Mouse (Mus musculus): ENCODE measurements around the gene Chd6. TPM values are rescaled to one million over a fixed set of nuclear protein-coding genes. Genes with fewer than 3 reads are reported as not detected.
"Not testable (repeated sequence)": the region's sequence is repeated elsewhere in the genome, so short reads cannot be mapped to it uniquely, and the experiment has no call there.

Chd6 gene
- total RNA-seq, 2 experiments from 2014 or later = 34.6 to 48.6 TPM

DNA sequence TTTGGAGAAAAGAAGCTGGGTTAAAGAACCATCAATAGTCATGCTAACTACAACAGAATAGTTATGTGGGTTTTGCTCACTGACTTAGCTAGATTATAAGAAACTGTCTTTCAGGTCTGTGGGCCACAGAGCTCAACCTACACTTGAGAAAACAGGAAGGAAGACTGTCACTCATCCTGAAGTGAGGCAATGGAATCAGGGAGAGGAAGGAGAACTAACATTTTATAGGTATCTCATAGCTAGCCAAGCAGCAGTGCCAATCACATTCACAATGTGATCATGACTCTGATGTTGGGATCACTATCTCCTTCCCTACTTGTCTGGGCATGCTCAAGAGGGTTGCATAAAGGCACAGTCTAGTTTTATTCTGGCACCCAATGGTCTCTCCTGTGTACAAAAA, 121.4 kb downstream of the Chd6 start:
- DNase-seq = no peak

DNA sequence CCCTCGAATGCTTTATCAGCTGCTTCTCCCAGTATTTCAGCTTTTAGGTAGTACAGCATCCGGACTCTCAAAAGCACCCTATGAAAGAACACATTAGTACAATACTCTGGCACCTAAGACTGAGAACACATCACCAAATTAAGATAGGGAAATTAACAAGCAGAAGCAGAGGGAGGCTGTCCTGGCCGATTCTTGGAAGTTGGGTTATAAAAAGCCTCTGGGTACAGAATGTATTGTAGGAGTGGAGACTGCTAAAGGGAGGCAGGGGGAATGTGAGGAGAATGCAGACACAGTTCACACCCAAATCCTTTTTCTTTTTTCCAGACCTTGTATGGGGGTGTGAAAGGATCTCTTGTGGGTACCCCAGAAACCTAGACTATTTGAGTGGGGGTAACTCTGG, 126.2 kb downstream of the Chd6 start:
- no peak for DNase-seq

DNA sequence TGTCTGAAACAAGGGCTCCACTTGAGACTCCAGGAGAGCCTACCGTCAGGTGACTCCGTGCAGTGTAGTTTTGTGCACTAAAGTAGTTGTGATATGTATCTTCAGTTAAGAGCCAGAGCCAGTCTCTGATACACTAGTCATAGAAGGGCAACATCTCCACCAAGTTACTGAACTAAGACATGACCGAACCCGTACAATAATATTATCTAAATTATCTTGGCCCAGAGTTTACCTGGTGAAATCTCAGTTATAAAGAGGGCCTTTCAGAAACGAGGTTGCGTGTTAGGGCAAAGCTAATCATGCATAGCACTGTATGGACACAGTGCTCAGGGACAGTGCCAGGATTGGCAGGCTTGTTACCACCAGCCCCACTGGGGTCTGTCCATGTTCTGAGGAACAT, 127.1 kb downstream of the Chd6 start:
- DNase-seq = no peak

DNA sequence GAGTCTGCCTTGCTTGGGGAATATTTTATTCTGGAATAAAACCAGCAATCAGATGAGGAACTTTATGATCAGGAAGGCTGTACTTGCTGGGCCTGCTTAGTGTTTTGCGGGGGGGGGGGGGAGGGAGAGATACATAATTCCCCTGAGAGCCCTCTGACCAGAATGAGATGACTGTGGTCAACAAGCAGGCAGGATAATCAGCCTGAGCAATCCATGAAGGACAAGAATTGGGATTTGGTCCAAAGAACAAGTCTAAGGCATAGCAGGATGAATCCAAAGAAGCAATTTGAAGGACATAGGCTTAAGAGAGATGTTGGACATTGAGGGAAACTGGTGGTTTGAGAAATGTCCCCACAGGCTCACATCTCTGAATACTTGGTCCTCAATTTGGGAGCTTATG, 130.2 kb downstream of the Chd6 start:
- no peak for DNase-seq

DNA sequence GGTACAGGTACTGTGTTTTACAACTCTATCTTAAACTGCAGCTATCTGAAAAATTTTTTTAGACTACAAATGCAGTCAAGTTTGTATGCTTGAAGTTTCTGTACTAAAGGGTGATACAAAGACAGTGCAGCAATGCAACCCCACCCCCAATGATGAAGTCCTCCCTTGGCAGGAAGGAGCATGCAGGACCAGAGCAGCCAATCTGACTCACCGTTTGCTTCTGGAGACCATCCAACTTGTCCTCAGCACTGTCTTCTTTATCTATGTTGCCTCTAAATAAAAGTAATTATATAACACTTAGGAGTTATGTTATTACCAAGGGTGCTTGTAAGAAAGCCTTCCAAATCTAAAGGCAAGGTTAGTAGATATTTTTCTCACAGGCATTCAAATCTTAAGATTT, 131.6 kb downstream of the Chd6 start:
- DNase-seq = peak; percentile 49

DNA sequence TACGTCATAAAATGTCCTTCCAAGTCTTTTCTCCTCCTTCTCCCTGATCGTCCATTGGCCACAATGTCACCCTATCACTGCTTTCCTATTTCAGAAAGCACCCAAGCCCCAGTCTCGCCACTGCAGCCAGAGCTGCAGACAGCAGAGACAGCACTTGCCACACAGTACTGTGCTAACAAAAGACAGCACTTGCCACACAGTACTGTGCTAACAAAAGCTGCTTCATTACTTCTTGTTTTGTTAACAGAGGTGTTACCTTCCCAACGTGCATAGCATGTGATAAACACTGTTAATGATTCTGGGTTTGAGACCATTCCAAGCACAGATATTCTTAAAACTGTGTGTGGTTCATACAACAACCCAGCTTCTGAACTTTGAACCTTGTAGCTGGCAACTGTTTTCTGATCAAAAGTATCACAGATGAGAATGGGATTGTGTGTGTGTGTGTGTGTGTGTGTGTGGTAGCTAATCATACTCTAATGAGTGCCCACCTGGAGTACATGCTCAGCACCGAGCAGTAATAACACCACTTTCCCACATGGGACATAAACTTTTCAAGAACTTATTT, 135.1 kb downstream of the Chd6 start:
- DNase-seq = no peak

DNA sequence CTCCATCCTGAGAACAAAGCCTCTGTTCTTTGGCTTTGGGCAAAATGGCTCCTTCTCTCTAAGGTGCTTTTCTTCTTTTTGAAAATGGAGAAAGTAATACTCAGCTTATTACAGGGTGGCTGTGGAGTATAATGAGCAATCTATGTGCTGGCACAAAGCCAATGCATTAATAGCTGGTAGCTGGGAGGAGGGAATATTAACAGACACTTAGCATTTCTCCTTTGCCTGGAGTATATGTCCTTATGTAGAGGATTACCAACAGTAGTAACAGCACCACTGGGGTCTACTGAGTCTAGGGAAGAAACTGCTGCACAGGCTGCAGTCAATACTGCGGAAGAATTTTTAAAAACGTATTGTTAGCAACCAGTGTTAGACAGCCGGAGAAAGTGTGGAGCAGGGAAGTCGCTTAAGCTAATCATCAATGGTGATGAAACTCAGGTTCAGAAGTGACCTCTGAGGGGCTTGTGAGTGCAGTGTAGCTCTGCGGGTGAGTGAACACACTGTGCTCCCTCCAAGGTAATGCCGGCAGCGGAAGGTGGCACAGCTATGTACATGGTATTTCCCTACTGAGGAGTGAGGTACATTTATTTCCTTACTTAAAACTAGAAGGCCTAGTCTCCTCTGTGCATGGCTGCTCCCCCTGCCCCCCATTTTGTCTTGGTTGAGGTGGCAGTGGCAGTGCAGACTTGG, 136.6 kb downstream of the Chd6 start:
- DNase-seq = no peak

DNA sequence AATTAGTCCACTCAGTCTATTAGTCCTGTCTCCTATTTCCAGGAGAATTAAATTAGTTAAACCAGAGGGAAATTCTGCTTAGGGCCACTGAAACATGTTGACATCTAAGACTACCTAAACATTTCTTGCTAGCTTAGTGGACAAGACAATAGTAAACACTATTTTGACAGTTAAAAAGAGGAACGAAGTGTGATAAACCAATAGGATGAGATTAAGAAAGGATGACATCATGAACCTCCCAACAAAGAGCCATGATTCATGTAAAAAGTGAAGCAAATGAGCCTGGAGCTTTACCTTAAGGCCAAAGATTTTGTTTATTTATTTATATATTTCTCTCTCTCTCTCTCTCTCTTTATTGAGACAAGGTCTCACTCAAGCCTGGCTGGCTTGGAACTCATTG, 146.7 kb downstream of the Chd6 start:
- DNase-seq = no peak

DNA sequence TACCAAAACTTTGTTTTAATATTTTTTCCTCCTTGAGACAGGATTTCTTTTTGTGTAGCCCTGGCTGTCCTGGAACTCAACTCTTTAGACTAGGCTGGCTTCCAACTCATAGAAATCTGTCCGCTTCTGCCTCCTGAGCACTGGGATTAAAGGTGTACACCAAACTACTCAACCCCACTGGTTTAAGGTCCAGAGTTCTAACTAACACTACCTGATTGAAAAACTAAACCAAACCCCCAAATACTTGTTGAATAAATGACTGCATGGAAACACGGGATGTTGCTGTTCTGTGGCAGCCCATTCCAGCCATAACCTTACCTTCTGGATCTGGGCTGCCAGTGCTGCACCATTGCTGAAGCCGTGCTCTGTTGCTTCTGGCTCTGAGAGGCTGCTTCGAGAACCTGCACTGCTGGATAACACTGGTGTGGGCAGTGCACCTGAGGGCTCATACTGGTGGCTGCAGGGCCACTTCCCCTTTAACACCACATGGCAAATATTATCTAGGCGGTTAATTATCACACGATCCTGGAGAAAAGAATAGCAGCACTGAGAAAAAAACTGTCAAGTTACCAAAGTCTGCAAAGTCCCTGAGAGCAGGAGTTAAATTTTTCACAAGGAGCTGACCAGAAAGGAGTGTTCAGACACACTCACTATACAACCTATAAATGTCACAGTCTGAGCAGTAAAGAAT, 147.8 kb downstream of the Chd6 start:
- no peak for DNase-seq

DNA sequence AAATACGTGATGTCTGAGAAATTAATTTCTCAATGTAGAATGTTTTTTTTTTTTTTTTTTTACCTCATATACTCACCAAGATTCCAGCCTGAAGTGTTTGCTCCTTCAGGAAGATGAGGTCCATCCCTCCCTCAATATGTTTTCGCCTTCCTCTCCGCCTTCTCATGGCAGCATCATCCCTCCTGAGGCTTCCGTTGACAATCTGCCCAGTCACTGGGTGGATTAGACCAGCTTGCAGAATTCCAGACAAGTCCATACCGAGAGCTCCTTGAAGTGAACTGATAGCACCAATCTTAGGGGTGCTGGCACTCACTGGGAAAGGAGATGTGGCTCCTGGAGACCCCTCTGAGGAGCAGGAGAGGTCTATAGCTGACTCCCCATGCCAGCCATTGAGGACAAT, 149.0 kb downstream of the Chd6 start:
- DNase-seq = no peak

DNA sequence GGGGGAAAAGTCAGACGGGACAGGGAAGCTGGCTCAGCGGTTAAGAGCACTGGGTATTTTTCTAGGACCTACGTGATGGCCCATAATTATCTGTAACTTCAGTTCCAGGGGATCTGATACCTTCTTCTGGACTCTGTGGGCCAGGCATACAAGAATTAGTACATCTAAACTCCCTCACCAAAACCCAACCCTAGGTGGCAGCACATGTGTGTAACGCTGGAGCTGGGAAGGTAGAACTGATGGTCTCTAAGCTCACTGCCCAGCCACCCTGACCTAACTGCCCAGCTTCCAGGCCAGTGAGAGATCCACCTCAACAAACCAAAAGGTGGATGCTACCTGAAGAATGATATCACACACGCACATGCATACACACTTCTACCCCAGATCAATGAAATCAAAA, 150.1 kb downstream of the Chd6 start:
- peak; percentile 24 for DNase-seq

DNA sequence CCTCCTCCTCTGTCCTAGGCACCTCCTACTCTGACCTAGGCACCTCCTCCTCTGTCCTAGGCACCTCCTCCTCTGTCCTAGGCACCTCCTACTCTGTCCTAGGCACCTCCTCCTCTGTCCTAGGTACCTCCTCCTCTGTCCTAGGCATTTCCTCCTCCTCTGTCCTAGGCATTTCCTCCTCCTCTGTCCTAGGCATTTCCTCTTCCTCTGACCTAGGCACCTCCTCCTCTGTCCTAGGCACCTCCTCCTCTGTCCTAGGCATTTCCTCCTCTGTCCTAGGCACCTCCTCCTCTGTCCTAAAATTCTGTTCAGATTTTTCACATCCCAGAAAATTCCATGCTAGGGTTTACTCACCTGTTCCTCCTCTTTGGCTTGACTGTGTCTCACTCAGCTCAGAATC, 151.1 kb downstream of the Chd6 start:
- DNase-seq = not testable (repeated sequence)

DNA sequence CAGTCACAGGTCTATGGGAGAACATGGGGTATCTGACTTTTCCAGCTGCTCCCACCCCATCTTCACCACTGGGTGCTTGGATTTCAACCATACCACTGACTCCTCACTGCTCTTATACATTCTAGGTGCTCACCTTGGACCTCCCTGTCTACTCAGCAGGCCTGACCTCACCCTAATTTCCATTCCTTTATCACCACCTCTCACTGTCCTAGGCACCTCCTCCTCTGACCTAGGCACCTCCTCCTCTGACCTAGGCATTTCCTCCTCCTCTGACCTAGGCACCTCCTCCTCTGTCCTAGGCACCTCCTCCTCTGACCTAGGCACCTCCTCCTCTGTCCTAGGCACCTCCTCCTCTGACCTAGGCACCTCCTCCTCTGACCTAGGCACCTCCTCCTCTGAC, 151.6 kb downstream of the Chd6 start:
- not testable (repeated sequence) for DNase-seq

DNA sequence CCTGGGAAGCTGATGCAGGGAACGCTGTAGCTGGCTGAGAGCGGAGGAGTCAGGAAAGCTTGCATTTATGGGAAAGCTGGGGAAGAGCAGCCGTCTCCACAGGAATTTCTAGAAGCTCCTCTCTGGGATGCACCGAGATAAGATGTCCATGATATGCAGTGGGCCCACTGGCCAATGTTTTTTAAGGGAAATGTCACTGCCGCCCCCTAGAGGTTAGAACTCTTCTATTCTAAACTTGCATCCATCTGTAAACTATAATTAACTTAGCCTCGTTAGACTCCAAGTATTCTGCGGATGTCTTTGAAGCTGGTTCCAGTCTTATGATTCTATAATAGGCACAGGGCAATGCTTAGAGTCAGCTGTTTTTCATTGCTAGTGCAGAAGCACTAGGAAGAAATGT, 153.5 kb downstream of the Chd6 start:
- DNase-seq = peak; percentile 31

DNA sequence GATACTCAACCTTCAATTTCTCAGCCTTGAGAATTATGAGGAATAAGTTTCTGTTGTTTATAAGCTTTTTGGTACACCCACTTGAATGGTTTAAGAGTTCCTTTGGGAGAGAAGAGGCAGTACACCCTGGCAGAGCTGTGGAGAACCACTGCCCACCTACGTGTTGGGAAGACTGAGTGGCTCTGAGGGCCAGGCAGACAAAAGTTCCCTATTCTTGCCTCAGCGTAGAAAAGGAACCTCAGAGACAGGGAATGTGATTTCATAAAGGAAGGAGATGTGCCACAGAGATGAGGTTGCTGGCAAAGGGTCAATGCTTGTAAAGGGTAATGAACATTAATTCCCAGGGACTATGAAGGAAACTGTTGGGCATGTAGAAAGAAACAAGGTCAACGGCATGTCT, 154.3 kb downstream of the Chd6 start:
- DNase-seq = no peak

DNA sequence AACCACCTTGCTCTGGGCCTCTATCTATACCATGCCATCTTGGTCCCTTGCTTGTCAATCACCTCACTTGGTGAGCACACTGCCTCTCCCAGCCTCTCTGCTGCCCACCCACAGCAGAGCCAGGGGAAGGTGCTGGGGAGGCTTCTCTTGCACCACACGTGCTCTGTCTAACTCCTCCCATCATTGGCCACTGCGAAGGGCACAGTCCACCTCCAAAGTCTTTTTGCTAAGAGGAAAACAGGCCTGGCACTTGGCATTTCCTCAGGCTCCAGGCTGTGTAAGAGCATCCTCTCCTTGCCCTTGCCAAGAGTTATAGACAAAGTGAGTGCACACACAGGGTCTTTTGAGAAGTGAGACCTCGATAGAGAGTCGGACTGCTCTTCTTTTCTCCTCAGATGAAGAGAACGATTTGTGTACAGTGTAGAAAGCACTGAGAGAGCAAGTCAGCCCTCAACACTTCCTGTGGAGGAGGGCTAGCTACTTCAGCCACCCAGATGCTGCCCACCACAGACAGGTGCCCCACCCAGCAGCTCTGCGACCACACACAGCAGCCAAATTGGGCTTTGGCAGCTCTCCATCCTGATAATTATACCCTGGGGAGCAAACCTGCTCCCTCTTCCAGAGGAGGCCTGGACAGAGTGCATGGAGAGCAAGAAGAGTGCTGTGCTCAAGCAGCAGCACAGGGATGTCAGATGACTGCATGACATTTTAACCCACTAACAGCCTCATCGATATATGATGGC, 155.6 kb downstream of the Chd6 start:
- no peak for DNase-seq

DNA sequence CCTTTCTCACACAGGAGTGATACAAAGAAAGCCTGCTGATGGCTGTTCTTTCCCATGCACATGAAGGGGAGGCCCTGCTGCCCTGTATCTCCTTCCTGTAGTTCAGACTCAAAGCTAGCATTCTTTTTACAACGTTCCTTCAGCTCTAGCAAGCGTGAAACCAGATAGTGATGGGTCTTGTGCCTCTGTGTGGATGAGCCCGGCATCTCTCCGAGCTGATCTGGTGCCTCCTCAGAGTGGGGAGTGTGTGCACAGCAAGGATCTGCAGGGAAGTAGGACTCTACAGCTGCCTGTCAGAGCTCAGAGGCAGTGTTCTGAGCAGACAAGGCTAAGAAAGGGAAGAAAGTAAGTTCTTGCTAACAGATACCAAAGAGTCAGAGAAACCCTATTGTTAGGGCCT, 157.3 kb downstream of the Chd6 start:
- DNase-seq = no peak

DNA sequence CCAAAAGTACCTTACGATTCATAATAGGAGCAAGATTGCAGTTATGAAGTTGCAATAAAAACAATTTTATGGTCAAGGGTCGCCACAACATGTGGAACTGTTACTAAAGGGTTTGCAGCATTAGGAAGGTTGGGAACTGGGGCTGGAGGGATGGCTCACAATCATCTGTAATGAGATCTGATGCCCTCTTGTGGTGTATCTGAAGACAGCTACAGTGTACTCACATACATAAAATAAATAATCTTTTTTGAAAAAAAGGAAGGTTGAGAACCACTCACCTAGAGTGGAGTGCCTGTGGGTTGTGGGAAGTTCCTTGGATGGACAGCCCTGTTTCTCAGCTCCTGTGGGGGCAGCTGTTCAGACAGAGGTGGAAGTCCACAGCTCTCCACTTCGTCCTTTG, 166.4 kb downstream of the Chd6 start:
- no peak for DNase-seq

DNA sequence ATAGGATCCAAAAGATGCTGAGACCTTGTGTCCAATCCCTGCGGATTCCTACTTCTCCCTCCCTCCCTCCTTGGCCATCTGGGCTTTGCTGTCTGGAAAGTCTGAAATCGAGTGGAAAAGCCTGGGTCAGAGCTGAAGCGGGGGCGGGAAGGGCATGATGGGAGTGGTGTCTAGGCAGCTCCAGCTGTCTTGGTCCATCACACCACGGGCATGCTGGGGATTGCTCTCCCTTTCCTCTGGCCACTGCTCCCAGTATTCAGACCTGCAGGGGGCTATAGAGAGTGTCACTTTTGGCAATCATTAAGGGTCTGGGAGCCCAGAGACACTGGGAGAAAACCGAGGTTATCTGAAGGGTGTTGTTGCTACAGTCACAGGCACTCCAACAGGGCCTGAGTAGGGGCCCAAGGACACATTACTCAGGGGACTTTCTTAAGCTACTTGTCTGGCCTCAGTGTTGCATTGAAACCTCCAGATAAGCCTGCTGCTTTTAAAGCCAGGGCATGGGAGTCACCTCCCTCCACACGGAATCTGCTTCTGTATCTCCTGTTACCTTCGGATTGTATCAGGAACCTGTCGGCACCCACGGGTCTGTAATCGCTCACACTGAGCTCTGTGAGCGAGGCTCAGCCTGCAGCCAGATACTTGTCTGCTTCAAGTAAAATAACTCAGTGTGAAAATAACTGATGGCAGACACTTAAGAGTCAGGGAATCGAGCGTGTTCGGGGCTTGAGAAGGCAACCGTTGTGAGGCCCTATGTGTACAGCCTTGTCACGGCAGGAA, 167.8 kb downstream of the Chd6 start:
- DNase-seq = no peak

DNA sequence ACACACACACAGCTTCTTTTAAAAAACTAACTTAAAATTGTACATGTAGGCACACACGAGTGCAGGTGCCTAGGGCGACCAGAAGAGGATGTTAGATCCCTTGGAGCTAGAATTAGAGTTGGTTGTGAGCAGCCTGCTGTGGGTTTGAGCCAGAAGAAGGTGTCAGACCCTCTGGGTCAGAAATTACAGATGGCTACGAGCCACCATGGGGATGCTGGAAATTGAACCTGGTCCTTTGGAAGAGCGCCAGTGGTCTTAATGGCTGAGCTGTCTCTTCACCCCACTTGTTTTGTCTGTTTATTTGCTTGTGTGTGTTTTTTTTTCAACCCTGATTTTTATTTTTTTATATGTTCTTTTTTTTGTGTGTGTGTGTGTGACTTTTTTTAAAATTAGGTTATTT, 174.4 kb downstream of the Chd6 start:
- DNase-seq = no peak

DNA sequence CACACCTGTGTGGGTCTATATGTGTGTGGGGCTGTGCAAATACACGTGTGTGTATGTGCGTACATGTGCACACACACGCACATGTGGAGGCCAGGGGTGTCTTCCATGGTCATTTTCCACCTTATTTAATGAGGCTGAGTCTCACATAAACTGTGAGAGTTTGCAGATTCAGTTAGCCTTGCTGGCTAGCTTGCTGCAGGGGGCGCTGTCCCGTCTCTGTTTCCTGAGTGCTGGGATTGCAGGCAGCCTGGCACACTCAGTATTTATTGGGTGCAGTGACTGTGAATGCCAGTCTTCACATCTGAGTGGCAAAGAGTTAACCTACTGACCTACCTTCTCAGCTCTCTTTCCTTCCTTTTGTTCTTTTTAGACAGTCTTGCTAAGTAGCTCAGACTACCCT, 175.0 kb downstream of the Chd6 start:
- no peak for DNase-seq

DNA sequence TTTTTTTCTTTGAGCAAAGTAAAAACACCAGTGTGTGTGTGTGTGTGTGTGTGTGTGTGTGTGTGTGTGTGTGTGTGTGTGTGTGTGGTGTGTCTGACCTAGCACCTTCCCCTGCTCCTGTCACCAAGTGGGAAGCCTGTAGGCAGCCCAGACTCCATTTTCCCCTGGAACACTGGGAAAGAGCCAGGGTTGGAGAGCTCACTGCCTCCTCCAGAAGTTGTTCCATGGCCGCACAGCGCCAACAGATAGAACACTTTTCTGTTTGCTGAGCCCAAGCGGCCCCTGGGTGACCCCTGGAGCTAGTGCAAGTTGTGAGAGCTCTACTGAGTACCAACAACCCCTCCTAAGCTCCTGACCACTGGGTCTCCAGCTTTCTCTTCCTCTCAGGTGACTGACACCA, 175.9 kb downstream of the Chd6 start:
- DNase-seq = no peak

All from adrenal gland, postnatal 10 days (tissue).